Mouse (Mus musculus) megakaryocyte, embryonic 14.5 days (primary cell): ENCODE results near the gene Med17.

ENCODE experiments used
- FLI1 ChIP-seq: IDR thresholded peaks from 2 replicates; pipeline ENCODE4 v1.6.1; 2012; ENCODE audit warnings: low read length, inconsistent platforms, mixed read lengths
- GATA1 ChIP-seq: IDR thresholded peaks from 3 replicates; pipeline ENCODE4 v1.6.1; 2012; ENCODE audit warnings: mixed read lengths, low read length, inconsistent platforms, borderline replicate concordance

GRCm38 (mm10) chr9:15297112-15297511, 17.4 kb upstream of the Med17 start:
- TF ChIP-seq GATA1 (no peak), FLI1 (no peak)
